Mouse (Mus musculus): ENCODE results near the gene Dpp10.

- no peak for TF ChIP-seq CTCF (IDR thresholded peaks at IDR 0.05; ENCODE audit: insufficient read depth, low read length)
- TF ChIP-seq POLR2A (IDR thresholded peaks at IDR 0.05; ENCODE audit: borderline replicate concordance, extremely low read depth, low read depth, low read length), result no peak
Observed at GRCm38 (mm10) chr1:124044925-124045640, at the start of gene Dpp10.
